Mouse (Mus musculus): ENCODE results near the gene Reln.

The Reln gene

DNA sequence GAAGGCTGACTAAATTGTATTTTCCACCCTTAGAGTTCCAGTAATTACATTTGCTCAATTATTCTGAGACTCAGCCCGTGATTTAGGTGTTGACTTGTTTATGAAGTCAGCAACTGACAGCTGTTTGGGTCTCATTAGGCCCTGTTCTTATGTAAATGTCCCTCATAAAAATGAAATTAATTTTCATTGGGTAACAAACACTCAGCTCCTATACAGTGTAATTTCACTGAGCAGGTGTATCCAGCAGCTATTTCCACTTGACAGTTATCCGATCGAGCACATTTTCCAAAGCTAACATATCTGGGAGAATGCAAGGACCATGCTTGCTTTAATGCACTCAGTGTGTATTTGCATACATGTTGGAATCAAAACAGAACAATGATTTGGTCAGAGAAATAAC is 330.0 kb downstream of the Reln start:
- intact Hi-C loops (cut with DNase I) = no loop called here

DNA sequence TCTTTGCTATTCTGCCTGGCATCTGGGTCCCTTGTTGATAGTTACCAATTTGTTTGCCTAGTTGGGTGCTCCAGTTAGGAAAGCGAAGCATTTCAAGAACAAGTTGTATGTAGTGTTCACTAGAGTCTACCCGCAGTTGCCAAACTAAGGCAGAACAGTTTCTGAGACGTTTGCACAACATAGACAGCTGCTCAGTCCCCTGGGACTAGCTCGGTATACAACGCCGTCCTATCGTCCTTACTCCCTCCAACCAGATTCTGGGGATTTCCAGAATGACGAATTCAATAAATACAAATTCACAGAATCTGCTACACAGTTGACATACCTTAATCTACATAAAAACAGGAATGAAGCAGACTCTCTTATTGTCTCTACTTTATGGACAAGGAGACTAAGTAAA is 335.4 kb downstream of the Reln start:
- intact Hi-C loops (cut with DNase I) = no loop called here

DNA sequence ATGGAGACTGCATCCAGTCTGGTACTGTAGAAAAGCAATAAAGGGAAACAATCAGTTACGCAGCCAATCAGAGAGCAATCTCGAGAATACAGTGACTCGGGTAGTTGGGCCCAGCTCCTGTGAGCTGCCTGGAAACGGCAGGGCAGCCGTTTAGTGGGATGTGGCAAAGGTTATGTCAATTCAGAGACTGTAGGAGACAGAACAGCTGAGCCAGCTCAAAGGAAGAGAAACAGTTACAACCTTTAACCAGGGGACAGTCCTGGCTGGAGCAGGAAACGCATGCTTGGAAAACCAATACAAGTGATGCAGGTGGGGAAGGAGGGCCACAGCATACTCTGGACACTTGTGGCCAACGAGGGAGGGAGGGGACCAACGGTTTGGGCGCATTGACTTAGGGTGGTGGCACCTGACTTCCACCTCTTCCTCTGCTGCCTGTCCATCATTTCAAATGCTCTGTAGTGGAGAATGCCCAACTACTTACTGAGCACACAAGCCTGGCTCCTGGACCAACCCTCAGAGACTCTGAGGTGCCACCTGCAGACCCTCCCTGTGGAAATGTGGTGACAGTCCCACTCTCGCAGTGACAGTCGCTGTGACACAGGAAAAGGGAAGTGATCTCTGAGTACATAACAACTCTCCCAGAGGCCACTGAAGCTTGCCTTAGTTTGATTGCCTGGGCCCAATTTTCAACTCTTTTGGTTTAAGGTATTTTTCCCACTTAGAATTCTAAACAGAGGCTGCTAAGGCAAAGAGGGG is 337.0 kb downstream of the Reln start:
- intact Hi-C loops (cut with DNase I) = no loop called here

DNA sequence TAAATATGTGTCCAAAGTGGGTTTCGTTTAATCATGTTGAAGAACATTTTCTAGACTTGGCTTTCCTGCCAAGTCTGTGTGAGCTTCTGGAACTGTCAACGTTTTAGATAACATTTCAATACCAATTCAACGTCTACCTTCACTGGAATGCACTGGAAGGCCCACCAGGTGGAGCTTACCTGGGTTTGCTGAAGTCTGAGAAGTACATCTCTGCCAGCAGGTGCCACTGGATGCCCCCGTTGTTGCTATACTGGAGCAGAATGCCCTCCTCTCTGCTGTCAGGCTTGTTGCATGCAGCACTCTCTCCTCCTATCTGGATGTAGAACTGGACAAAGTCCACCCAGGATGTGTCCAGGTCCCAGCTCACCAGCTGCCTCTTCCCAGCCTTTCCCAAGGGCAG is 340.6 kb downstream of the Reln start:
- intact Hi-C loops (cut with DNase I) = no loop called here

DNA sequence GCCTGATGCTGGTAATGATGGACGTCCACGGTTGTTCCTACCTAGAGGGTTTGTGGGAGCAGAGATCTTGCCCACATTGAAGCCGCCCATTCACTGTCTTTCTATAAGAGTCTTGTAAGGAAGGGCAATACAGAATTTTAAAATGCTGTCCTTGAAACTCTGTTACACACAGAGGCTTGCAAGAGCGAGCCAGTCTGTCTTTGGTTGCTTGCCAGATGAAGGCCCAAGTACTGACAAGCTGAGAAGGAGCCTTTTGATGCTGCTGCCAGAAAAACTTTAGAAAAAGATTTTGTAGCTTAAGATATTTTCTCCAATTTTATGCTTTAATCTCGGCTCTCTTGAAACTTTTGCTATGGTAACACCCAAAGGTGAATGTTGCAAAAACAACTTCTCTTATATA is 356.8 kb downstream of the Reln start:
- intact Hi-C loops (cut with DNase I) = loop anchor here (2.0 to 5.0 kb wide), 2 partner anchors 340 to 523 kb away; no protein-coding TSS in a partner anchor

DNA sequence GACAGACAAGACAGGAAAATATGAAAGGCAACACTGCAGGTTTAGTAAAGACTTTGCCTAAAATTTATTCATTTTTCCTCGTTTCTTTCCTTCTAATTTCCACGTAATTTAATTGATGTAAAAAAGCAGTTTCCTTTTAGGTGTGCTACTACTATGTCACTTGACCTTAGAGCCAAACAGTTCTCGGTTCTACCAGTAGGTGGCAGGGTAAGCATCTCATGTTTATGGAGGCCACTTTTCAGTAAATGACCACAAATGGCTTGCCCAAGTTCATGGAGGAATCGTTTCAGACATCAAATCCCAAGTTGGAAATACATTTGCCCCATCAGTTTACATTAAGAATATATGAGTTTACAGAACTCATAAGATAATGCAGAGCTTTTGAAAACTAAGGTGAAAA is 358.2 kb downstream of the Reln start:
- intact Hi-C loops (cut with DNase I) = loop anchor here (2.0 to 5.0 kb wide), 2 partner anchors 341 to 524 kb away; no protein-coding TSS in a partner anchor

DNA sequence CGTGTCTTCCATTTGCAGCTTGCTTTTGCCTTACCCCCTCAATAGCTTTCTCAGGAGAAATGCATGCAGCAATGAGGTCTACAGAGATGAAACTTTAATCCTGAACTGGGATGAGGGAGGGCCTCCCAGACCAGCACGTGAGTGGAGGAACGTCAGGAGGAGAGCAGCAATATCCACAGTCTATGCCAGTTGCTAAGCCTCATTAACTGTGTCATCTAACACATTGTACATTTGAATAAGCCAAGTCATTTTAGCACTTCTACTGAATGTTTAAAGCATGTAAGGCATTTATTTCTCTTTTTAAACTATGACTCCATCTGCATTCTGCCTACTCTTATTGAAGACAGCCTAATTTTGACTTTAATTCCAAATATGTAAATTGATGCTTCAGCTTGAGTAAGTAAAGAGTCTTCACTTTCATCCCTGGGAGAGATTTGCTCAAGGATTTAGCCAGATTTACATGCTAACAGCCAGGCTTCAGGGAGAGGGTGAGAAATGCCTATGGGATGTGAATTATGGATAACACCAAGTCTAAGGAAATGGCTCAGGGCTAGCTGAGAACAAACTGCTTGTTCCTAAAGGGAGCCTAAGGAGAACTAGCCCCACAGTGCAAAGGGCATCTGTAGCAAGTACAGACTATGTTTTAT is 361.4 kb downstream of the Reln start:
- intact Hi-C loops (cut with DNase I) = no loop called here

DNA sequence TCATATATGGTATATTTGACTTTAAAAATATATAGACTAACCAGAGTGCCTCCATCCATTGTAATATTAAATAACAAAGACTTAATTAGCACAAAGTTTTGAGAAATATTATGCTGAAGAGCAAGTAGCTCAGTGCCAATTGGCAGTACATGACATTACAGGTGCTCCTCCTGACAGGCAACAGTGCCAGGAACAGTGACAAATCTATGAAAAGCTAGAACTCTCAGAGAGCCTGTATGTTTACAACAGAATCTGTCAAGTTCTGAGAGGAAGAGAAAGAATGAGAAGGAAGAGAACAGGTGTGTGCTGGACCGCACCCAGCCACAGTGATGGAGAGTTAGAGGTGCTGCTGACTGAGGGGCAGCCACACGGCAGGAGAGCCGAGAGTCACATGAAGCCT is 363.3 kb downstream of the Reln start:
- intact Hi-C loops (cut with DNase I) = no loop called here

DNA sequence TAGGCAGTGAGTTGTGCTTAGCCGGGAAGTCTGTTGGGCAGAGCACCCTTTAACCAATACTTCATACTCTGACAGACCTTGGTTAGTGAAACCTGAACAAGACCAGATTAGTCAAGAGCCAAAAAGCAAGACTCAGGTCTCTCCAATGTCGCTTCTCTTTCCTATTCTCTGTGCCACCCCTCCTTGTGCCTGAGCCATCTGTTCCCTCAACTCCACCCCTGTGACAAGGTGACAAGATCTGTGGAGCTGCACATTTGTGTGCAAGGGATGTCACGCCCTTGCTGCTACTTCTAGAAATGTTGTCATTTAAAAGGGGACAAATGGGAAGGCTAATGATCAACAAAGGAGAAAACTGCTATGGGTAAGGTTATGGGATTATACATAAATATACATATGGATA is 364.0 kb downstream of the Reln start:
- intact Hi-C loops (cut with DNase I) = no loop called here

DNA sequence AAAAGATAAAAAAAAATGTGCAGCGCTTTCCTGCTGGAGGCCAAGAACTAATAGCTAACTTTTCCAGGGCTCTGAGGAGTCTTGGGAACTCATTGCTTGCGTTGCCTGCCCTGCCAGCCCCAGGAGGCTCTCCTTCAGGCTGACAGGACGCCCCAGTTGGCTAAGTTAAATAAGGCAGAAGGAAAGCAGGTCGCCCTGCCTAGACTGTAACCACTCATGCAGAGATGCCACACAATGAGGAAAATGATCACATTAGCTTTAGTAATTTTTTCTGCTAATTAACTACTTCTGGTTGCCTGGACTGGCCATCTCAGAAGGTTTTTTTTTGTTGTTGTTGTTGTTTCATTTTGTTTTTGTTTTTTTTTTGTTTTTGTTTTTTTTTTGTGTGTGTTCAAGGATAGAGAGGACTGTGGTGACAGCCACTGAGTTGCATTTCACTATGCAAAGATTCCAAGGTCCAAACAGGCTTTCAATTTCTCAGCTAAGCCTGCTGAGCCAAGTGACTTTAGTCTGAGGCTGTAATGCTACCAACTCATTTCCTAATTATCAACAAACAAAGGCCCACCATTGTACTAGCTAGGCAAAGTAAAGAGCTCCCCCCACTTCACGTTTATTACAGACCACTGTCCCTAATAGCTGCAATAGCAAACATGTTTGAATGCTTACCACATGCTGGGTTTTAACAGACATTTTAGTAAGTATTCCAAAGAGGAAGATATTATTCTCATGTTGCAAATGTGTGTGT is 371.1 kb downstream of the Reln start:
- intact Hi-C loops (cut with DNase I) = no loop called here

DNA sequence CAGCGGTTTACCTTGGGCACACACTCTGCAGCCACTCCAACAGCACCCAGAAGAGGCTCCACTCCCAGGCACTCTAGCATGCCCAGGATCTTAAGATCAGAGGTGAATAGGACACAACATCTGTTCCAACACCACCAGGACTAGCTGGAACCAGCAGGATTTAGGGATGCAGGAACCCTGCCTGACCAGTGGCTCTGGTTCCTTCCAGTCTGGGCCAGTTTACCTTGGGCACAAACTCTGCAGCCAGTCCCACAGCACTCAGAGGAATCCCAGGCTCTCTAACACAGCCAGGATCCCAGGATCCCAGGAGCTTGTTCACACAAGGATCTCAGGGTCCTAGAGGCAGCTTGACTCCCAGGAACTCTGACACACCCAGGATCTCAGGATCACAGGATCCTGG is 382.7 kb downstream of the Reln start:
- intact Hi-C loops (cut with DNase I) = no loop called here

DNA sequence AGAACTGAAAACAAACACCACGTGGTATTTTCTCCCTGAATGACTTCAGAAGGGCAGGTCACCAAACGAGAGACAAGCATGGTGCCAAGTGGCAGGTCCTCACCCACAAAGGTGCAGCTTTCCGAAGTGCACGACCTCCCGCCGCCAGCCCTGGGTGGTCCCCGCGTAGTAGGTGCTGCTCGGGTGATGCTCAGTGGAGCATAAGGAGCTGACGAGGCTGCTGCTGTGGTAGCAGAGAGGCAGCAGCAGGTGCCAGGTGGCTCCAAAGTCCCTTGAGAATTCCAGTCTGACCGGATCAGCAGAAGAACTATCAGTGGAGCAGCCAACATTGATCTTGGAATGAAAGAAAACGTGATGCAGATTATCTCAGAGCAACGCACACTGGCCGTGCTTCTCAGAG is 384.4 kb downstream of the Reln start:
- intact Hi-C loops (cut with DNase I) = no loop called here

DNA sequence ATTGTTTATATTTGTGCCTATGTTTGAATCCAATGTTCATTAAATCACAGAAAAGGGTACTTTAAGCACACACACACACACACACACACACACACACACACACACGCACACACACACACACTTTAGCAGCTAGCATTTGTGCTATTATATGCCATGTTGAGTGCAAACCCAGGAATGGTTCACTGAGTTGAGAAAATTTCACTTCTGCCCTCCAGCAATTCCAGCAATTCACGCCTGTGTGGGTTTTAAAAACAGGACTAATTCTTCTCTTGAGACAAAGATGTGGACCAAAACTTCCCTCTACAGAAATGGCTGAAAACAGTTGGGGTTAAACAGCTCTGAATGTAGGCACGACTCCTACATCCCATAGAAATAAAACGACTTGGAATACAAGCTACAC is 386.9 kb downstream of the Reln start:
- intact Hi-C loops (cut with DNase I) = no loop called here

DNA sequence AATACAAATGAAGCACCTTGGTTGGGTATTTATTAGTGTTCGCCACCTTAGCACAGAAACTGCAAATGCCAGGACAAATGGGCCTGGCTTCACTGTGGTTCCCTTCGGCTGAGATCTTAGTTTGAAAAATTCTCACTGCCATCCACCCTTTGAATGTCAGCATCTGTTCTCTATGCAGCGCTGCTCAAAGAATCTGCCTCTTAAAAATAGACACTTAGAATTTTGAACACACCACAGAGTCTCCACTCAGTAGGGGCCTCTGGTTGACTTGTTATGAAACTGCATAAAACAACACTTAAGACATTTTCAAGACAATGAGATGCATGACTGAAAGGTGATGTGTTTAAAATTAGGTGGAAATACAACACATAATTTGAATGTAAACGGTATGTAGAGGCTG is 387.4 kb downstream of the Reln start:
- intact Hi-C loops (cut with DNase I) = no loop called here

DNA sequence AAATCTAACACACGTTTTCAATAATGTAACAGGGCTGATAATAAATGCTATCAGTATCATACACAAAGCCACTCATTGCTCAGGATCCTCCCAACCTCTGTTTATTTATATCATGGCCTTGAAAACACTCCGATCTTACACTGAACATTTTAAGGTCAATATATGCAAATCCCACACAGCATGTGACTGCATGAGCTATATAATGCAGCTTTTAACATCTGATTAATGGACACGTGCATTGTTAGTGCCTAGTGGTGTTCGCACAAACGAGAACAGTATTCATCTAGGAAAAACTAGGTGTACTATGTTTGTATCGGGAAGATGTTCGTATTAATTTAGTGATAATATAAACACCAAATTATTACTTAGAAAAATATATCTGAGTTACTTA is 395.0 kb downstream of the Reln start:
- intact Hi-C loops (cut with DNase I) = no loop called here

DNA sequence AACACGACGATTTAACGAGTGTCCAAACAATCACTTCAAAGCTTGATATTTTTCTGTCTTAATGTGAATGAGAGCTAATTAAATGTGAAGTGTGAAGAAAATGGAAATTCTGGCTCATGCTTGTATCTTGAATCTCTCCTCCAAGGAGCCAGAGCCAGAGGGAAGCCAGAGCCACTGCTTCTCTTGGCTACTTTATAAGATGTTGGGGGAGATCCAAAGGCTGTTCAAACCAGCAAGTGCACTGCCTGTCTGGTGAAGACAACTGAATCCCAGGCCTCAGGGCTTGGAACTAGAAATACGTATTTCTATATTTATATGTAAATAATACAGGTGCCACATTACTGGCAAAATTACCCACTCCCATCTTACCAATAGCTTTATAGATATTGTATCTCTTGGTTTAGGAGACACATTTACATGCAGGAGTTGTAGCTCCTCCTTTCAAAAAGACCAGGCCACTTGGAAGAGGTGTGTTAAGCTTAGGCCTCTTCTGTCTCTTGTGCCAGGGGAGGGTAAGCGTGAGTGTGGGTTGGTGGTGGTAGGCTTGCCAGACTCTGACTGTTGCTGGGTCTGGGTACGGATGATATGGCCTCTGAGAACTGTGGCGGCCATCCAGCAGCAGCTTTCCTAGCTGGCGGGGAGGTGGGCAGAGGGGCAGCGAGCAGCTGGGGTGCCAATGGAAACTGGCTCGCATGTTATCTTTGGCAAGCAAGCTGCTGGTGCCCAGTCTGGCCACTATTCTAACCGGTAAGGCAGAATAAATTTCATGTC is 395.6 kb downstream of the Reln start:
- intact Hi-C loops (cut with DNase I) = no loop called here

DNA sequence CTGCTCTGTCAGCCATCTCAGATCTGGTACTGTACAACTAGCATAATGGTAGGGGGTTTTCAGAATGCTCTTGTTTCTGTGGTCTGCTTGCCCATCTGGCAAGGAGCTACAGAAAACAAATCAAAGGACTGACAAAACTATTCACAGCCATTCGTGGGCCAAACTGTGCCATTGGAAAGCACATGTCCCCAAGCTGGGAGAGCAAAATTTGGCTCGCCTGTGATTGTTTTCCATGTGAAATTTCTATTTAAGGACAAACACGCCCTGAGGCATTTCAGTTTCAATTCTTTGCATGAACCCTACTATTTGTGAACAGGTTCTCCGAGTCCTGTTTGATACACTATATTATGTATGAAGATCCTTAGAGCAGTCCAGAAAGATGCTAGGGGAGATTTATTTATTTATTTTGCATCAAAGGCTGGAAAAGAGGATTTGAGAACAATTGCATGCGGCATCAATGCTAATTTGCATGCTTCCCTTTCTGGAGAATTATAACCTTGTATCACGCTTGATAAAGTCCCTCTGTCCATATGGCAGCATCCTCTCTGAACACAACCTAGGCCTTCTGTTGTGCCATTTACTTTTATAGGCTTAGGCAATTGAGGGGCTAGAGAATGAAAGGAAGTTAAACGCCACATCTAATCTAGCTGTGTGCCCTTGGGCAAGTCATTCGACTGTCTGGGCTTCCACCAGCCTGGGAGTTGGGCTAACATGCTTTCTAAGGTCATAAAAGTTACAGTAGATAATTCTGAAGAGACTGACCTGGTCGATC is 396.7 kb downstream of the Reln start:
- intact Hi-C loops (cut with DNase I) = no loop called here

DNA sequence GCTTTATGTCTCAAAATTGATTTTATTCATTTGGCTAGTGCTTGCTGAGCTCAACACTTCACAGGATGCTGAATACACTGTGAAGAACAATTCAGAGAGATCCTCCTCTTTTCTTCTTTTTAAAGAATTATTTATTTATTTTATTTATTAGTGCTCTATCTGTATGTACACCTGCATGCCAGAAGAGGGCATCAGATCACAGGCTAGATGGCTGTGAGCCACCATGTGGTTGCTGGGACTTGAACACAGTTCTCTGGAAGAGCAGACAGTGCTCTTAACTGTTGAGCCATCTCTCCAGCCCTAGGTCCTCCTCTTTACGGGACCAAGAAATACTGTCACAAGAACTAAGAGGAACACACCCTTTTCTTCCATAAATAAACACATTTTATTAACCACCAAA is 399.9 kb downstream of the Reln start:
- intact Hi-C loops (cut with DNase I) = no loop called here

DNA sequence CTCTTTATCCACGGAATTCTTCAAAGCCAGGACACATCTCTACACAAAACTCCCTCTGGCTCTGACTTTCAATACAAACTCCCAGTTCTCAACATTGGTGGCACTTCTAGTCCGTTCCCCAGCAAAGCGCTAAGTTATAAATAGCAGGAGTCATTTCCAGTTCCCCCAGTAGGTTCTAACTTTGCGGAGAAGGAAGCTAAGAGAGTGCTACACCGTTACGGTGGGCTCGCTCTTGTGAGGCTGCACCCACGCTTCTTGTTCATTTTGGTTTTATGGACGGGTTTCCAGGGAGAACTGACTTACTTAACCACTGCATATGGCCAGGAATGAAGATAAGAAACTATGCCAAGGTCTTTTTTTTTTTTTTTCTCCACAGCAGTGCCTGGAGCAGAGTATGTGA is 405.1 kb downstream of the Reln start:
- intact Hi-C loops (cut with DNase I) = loop anchor here (10.0 kb wide), 1 partner anchor 565 kb away; no protein-coding TSS in a partner anchor

DNA sequence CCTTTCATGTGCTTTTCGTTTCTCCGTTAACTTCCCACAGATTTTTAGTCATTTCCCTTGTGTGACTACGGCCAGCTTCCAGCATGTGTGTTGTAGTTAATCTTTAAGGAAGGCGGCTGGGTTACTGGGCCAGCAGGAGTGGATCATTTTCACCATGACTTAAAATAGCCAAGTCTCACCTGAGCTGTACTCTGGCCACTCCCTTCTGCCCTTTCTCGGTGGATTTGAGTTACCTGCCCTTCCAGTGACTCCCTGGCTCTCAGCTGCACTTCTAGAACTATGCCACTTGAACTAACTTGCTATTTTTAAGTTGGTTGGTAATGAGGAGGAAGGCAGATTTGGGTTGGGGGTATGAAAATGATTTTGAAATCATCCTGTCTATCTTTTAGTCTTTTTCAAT is 406.4 kb downstream of the Reln start:
- intact Hi-C loops (cut with DNase I) = loop anchor here (10.0 kb wide), 1 partner anchor 567 kb away; no protein-coding TSS in a partner anchor

DNA sequence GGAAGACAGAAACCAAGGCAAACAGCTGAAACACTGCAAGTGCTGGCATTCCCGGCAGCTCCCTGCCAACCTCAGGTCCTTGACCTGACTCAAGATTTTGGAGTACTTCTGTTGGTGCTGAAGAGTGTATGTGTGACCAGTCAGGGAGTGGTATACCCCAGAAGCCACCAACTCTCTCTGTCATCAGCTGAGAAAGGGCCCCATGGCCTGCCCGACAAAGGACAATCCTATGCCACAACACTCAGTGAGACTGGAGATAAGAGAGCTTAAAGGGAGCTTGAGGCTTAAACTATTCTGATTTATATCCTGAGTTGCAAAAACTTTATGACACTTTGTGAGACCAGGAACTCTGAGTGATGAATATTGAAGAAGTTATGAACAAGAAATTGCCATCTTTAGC is 407.9 kb downstream of the Reln start:
- intact Hi-C loops (cut with DNase I) = loop anchor here (10.0 kb wide), 1 partner anchor 568 kb away; no protein-coding TSS in a partner anchor

Measured in adrenal gland (tissue).